Mouse (Mus musculus) right cerebral cortex, adult 18-20 months (tissue): ENCODE measurements around the gene Tnfaip2.

Experiments used
- DNase-seq: peaks from one replicate; pipeline ENCODE4 v3.0.0; 2022; ENCODE audit warnings: mixed read lengths

Tnfaip2 gene

GRCm38 (mm10) chr12:111445890-111446613 lies 3.8 kb downstream of the Tnfaip2 start:
- no peak for DNase-seq

GRCm38 (mm10) chr12:111446745-111447144 lies 4.5 kb downstream of the Tnfaip2 start:
- no peak for DNase-seq

- DNase-seq = no peak
Measured at GRCm38 (mm10) chr12:111447350-111447749, 5.1 kb downstream of the Tnfaip2 start.

GRCm38 (mm10) chr12:111447898-111448760 lies 5.9 kb downstream of the Tnfaip2 start:
- no peak for DNase-seq

- DNase-seq = no peak
Measured at GRCm38 (mm10) chr12:111448931-111449705, 6.8 kb downstream of the Tnfaip2 start.

- no peak for DNase-seq
Measured at GRCm38 (mm10) chr12:111450359-111450758, 8.1 kb downstream of the Tnfaip2 start.

GRCm38 (mm10) chr12:111451561-111451960 lies 9.3 kb downstream of the Tnfaip2 start:
- DNase-seq = no peak

GRCm38 (mm10) chr12:111454021-111454420 lies 11.8 kb downstream of the Tnfaip2 start:
- no peak for DNase-seq

- no peak for DNase-seq
Measured at GRCm38 (mm10) chr12:111454543-111455280, 12.4 kb downstream of the Tnfaip2 start.

GRCm38 (mm10) chr12:111455311-111455846 lies 13.1 kb downstream of the Tnfaip2 start:
- DNase-seq = no peak

GRCm38 (mm10) chr12:111455860-111456259 lies 13.6 kb downstream of the Tnfaip2 start:
- DNase-seq = no peak

GRCm38 (mm10) chr12:111457742-111458141 lies 15.5 kb downstream of the Tnfaip2 start:
- DNase-seq = no peak

GRCm38 (mm10) chr12:111463570-111463969 lies 21.3 kb downstream of the Tnfaip2 start:
- no peak for DNase-seq

- DNase-seq = no peak
Measured at GRCm38 (mm10) chr12:111466369-111466768, 24.1 kb downstream of the Tnfaip2 start.

GRCm38 (mm10) chr12:111468206-111468605 lies 25.9 kb downstream of the Tnfaip2 start:
- no peak for DNase-seq

GRCm38 (mm10) chr12:111469507-111469906 lies 27.2 kb downstream of the Tnfaip2 start:
- DNase-seq = peak; percentile 63

GRCm38 (mm10) chr12:111471119-111471518 lies 28.9 kb downstream of the Tnfaip2 start:
- DNase-seq = no peak

- DNase-seq = no peak
Measured at GRCm38 (mm10) chr12:111471721-111472120, 29.5 kb downstream of the Tnfaip2 start.

- no peak for DNase-seq
Measured at GRCm38 (mm10) chr12:111472886-111473285, 30.6 kb downstream of the Tnfaip2 start.

- DNase-seq = no peak
Measured at GRCm38 (mm10) chr12:111474384-111474783, 32.1 kb downstream of the Tnfaip2 start.

GRCm38 (mm10) chr12:111474893-111475643 lies 32.8 kb downstream of the Tnfaip2 start:
- peak; percentile 21 for DNase-seq
